Comparison of ENCODE assay signal across 8 mouse cellular contexts in the genomic region with DNA sequence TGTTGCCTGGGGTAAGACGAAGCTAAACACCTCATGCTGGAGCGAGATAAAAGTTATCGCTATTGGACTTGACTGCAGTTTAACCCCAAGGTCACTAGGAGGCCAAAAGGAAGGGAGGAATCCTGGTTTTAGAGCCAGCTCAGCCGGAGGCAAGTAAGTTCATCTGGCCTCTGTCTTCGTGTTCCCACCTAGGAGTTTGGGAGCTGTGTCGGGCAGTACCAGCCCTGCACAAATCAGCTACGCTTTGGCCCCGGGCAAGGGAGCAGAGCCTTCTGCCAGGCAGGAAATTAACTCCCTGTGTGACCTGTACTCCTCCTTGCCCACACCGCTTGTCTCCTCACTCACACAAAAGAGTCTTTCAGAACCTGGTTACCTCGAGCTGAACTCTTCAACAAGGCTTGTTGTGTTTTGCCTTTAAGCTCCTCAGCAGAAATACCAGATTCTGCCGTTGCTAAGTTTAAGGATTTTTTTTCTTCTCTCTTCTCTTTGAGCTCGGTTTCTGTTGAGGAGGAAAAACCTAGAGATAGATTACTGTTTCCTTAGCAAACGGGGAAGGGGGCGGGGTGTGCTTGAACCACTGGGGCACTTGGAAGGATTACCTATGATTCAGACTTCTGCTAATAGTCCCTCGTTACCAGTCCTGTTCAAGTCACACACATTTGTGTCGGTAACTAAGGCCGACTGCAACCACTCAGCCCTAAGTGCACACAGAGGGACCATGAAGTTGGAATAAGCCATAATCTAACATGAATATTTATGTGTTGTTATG. TPM values are rescaled to one million over a fixed set of nuclear protein-coding genes. Genes with fewer than 3 reads are reported as not detected.
DNase-seq lines count a peak whose midpoint lies in the region; ATAC-seq and TF ChIP-seq lines count a peak whose summit lies in the region.

A gene (minus strand): TSS at position 548 of the 769 bp plus-strand sequence.

- H3K4me2 ChIP-seq in forebrain, embryonic 16.5 days (ENCODE audit: low read length), result no peak within 1 kb of the TSS
- H3K4me2 ChIP-seq in intestine, embryonic 16.5 days (ENCODE audit: low read depth, low read length), result peak within 1 kb of the TSS; percentile 37
- peak within 1 kb of the TSS; percentile 48 for H3K4me2 ChIP-seq in liver, postnatal 0 days (ENCODE audit: low read depth, low read length)

- H3K9me3 ChIP-seq in forebrain, embryonic 16.5 days (ENCODE audit: control insufficient read depth, low read length), result no peaks in the 10 kb centered on the region
- H3K9me3 ChIP-seq in intestine, embryonic 16.5 days (ENCODE audit: control insufficient read depth, low read length), result no peaks in the 10 kb centered on the region
- H3K9me3 ChIP-seq in liver, postnatal 0 days (ENCODE audit: low read length), result no peaks in the 10 kb centered on the region

- ATAC-seq in forebrain, embryonic 16.5 days, result no peak
- peak; percentile 74 for ATAC-seq in intestine, embryonic 16.5 days
- ATAC-seq in liver, postnatal 0 days, result peak; percentile 66

- 0 out of 2 replicates have a peak, but pooled peaks cover 2% of the 10 kb centered on the region for H3K4me1 ChIP-seq in forebrain, embryonic 16.5 days (replicated peaks; ENCODE audit: control insufficient read depth, insufficient read depth, low read length)
- peaks cover 10% of the 10 kb centered on the region for H3K4me1 ChIP-seq in intestine, embryonic 16.5 days (ENCODE audit: control insufficient read depth, insufficient read depth, low read length)
- peaks cover 18% of the 10 kb centered on the region for H3K4me1 ChIP-seq in liver, postnatal 0 days (ENCODE audit: insufficient read depth)

- H3K9ac ChIP-seq in forebrain, embryonic 16.5 days (replicated peaks; ENCODE audit: low read depth, low read length), result no peak within 1 kb of the TSS
- H3K9ac ChIP-seq in intestine, embryonic 16.5 days (ENCODE audit: low read depth, low read length), result no peak within 1 kb of the TSS
- H3K9ac ChIP-seq in liver, postnatal 0 days (replicated peaks), result no peak within 1 kb of the TSS

- H3K27me3 ChIP-seq in forebrain, embryonic 16.5 days (replicated peaks; ENCODE audit: control insufficient read depth, insufficient read depth, low read length), result no peaks in the 10 kb centered on the region
- no peaks in the 10 kb centered on the region for H3K27me3 ChIP-seq in intestine, embryonic 16.5 days (replicated peaks; ENCODE audit: control insufficient read depth, insufficient read depth, low read length)
- H3K27me3 ChIP-seq in liver, postnatal 0 days (ENCODE audit: insufficient read depth, low read length), result no peaks in the 10 kb centered on the region

- no peaks in the 10 kb centered on the region for H3K36me3 ChIP-seq in forebrain, embryonic 16.5 days (ENCODE audit: control insufficient read depth, insufficient read depth)
- H3K36me3 ChIP-seq in intestine, embryonic 16.5 days (ENCODE audit: control insufficient read depth, insufficient read depth, low read length), result no peaks in the 10 kb centered on the region
- no peaks in the 10 kb centered on the region for H3K36me3 ChIP-seq in liver, postnatal 0 days (replicated peaks; ENCODE audit: insufficient read depth, low read length)

- no peak for DNase-seq in gastrocnemius, adult 2 months
- no peak for DNase-seq in gastrocnemius, adult 18-20 months (ENCODE audit: low spot score)
- peak; percentile 27 for DNase-seq in brain, adult 2 months (ENCODE audit: low read depth, low spot score)
- no peak for DNase-seq in liver, postnatal 0 days
- DNase-seq in skeletal muscle tissue, adult 2 months (ENCODE audit: low read depth, low spot score), result peak; percentile 5
- no peak for DNase-seq in spleen, adult 18-20 months

- TF ChIP-seq CTCF in gastrocnemius, adult 2 months (IDR thresholded peaks at IDR 0.05), result no peak
- peak; percentile 35 for TF ChIP-seq CTCF in liver, postnatal 0 days (IDR thresholded peaks at IDR 0.05; ENCODE audit: low read depth)

- WGBS in forebrain, embryonic 16.5 days, result 24% methylated on average over 17 of the region's 17 CpGs
- 23% methylated on average over 17 of the region's 17 CpGs for whole genome bisulfite sequencing in intestine, embryonic 16.5 days
- WGBS in liver, postnatal 0 days (ENCODE audit: insufficient replicate concordance), result 25% methylated on average over 17 of the region's 17 CpGs

- intact Hi-C loops in gastrocnemius, adult 2 months (cut with DNase I), result no loop called here

- no peak within 1 kb of the TSS for H3K4me3 ChIP-seq in gastrocnemius, adult 2 months
- no peak within 1 kb of the TSS for H3K4me3 ChIP-seq in forebrain, embryonic 16.5 days (replicated peaks; ENCODE audit: low read length)
- no peak within 1 kb of the TSS for H3K4me3 ChIP-seq in intestine, embryonic 16.5 days (ENCODE audit: low read length)
- H3K4me3 ChIP-seq in liver, postnatal 0 days (ENCODE audit: low read depth, low read length), result no peak within 1 kb of the TSS

- H3K27ac ChIP-seq in gastrocnemius, adult 2 months, result 0 out of 2 replicates have a peak within 1 kb of the TSS, but pooled peaks have one; percentile 9
- no peak within 1 kb of the TSS for H3K27ac ChIP-seq in forebrain, embryonic 16.5 days (ENCODE audit: low read length)
- H3K27ac ChIP-seq in intestine, embryonic 16.5 days (ENCODE audit: low read length), result peak within 1 kb of the TSS; percentile 21; the same call in 1 of the 2 replicates
- no peak within 1 kb of the TSS for H3K27ac ChIP-seq in liver, postnatal 0 days (ENCODE audit: low read depth)

- TF ChIP-seq EP300 in liver, postnatal 0 days (IDR thresholded peaks at IDR 0.05; ENCODE audit: low read depth), result peak; percentile 53; the same call in 1 of the 2 replicates

RNA-seq across cellular contexts. Expression of the gene that starts here (rescaled TPM):
- total RNA-seq in gastrocnemius, adult 2 months (2021), result 1 to 10 TPM; 1.3 to 2.0 TPM
- total RNA-seq in gastrocnemius, adult 18-20 months (2021), result 1 to 10 TPM; 1.2 to 2.3 TPM
- polyA plus RNA-seq in forebrain, embryonic 16.5 days (2015; fragmentation: Nextera tagmentation; extraction: Ambion mirVana), result 11.5 and 13.9 TPM in 2 replicates
- polyA plus RNA-seq in intestine, embryonic 16.5 days (2015; fragmentation: Nextera tagmentation; extraction: Ambion mirVana), result 47.8 and 61.2 TPM in 2 replicates
- polyA plus RNA-seq in liver, postnatal 0 days (2015; fragmentation: Nextera tagmentation; extraction: Ambion mirVana), result 8.8 and 9.3 TPM in 2 replicates

Comparison
In these comparisons a context has a peak if more than half of its experiments do, and no peak if none do; other contexts are left out.
1. DNase-seq: peak in brain, adult 2 months (single experiment) and skeletal muscle tissue, adult 2 months (single experiment); none in gastrocnemius, adult 2 months (single experiment), gastrocnemius, adult 18-20 months (single experiment), liver, postnatal 0 days (single experiment) and spleen, adult 18-20 months (0 of 2).
2. H3K27ac ChIP-seq: peak in gastrocnemius, adult 2 months (single experiment) and intestine, embryonic 16.5 days (single experiment); none in forebrain, embryonic 16.5 days (single experiment) and liver, postnatal 0 days (single experiment).